Mouse (Mus musculus) gastrocnemius, adult 18-20 months (tissue): ENCODE results near the gene 4930415L06Rik. TPM values are rescaled to one million over a fixed set of nuclear protein-coding genes. Genes with fewer than 3 reads are reported as not detected.

Source experiments
- DNase-seq: peaks from one replicate; pipeline ENCODE4 v3.0.0; 2021; ENCODE audit warnings: low spot score
- long read RNA-seq, 2 experiments: library from polyadenylated mRNA; stranded (forward); transcript quantifications; one replicate each; pipeline ENCODE4 v2.0.0; 2021
- total RNA-seq, 2 experiments: library from RNA; stranded (reverse); gene quantifications; 2 replicates each; pipeline ENCODE4 v1.2.3; 2021

Gene 4930415L06Rik
- not detected for total RNA-seq
- long read RNA-seq, experiment 1 = 0 reads
- long read RNA-seq, experiment 2 = 0 reads

GRCm38 (mm10) chrX:89932752-89933151, at the start of gene 4930415L06Rik:
TSS of gene 4930415L06Rik (minus strand) at chrX:89932852.
- DNase-seq = no peak

GRCm38 (mm10) chrX:89978621-89979020, 46.0 kb upstream of the 4930415L06Rik start:
- DNase-seq = no peak

- DNase-seq = no peak
Measured at GRCm38 (mm10) chrX:89904871-89905270, 27.8 kb downstream of the 4930415L06Rik start.

Other genes starting within 250 kb of the 4930415L06Rik start
- not detected for gene 4932429P05Rik, start 180.6 kb downstream of the 4930415L06Rik start, total RNA-seq